In genomic region chr5:14696745-14697144, GRCm38 (mm10) we compare ENCODE assay signal across 36 mouse cellular contexts.
"Had no signal": no experiment of that assay in that cellular context is flagged by ENCODE, and none has a peak within 500 bp of the region (broad histone marks: within the 10 kb centered on the region; RNA-seq: fewer than 3 reads in every experiment).

No protein-coding gene starts in this region.

- H3K4me1 ChIP-seq: heart, embryonic 10.5 days; heart, embryonic 12.5 days; heart, embryonic 13.5 days; heart, embryonic 15.5 days; hindbrain, embryonic 10.5 days; hindbrain, embryonic 12.5 days; hindbrain, embryonic 13.5 days; hindbrain, embryonic 15.5 days; intestine, embryonic 15.5 days; kidney, embryonic 15.5 days had no signal

- H3K27ac ChIP-seq: heart, embryonic 10.5 days; heart, embryonic 13.5 days; heart, embryonic 15.5 days; hindbrain, embryonic 10.5 days; hindbrain, embryonic 12.5 days; hindbrain, embryonic 13.5 days; hindbrain, embryonic 14.5 days; hindbrain, embryonic 15.5 days; hindbrain, postnatal 0 days; intestine, embryonic 15.5 days; kidney, embryonic 15.5 days; kidney, postnatal 0 days; layer of hippocampus, adult 2 months; left cerebral cortex, adult 2 months had no signal

- DNase-seq: heart, postnatal 10 days; heart, postnatal 14 days; heart, postnatal 36 days; heart, postnatal 4 days; kidney, adult 11 months; kidney, adult 18-20 months; kidney, adult 2 months; kidney, adult 8-10 months; kidney, adult 9 months; kidney, postnatal 10 days; kidney, postnatal 14 days; kidney, postnatal 25 days; kidney, postnatal 36 days; kidney, postnatal 4 days; layer of hippocampus, adult 9-11 months; layer of hippocampus, postnatal 36 days had no signal

- H3K27me3 ChIP-seq: heart, embryonic 12.5 days; heart, embryonic 13.5 days; heart, embryonic 15.5 days; hindbrain, embryonic 12.5 days; hindbrain, embryonic 13.5 days; hindbrain, embryonic 15.5 days; intestine, embryonic 15.5 days; kidney, embryonic 15.5 days had no signal

- H3K4me2 ChIP-seq: heart, embryonic 11.5 days; heart, embryonic 12.5 days; heart, embryonic 13.5 days; heart, embryonic 15.5 days; hindbrain, embryonic 12.5 days; hindbrain, embryonic 13.5 days; hindbrain, embryonic 14.5 days; hindbrain, embryonic 15.5 days; intestine, embryonic 15.5 days; kidney, embryonic 15.5 days had no signal

- H3K9me3 ChIP-seq: heart, embryonic 10.5 days; heart, embryonic 12.5 days; heart, embryonic 13.5 days; heart, embryonic 15.5 days; hindbrain, embryonic 10.5 days; hindbrain, embryonic 12.5 days; hindbrain, embryonic 13.5 days; hindbrain, embryonic 15.5 days; intestine, embryonic 15.5 days; kidney, embryonic 15.5 days had no signal

- H3K36me3 ChIP-seq: heart, embryonic 10.5 days; heart, embryonic 12.5 days; heart, embryonic 13.5 days; heart, embryonic 15.5 days; hindbrain, embryonic 10.5 days; hindbrain, embryonic 12.5 days; hindbrain, embryonic 13.5 days; hindbrain, embryonic 15.5 days; intestine, embryonic 15.5 days; kidney, embryonic 15.5 days had no signal

- H3K9ac ChIP-seq: heart, embryonic 12.5 days; heart, embryonic 13.5 days; heart, embryonic 15.5 days; hindbrain, embryonic 12.5 days; hindbrain, embryonic 13.5 days; hindbrain, embryonic 14.5 days; hindbrain, embryonic 15.5 days; intestine, embryonic 15.5 days; kidney, embryonic 15.5 days had no signal

- ATAC-seq: hindbrain, embryonic 16.5 days; hindbrain, postnatal 0 days; inflammation-experienced regulatory T-cells, adult 6 months; intestine, embryonic 15.5 days; intestine, embryonic 16.5 days; intestine, postnatal 0 days had no signal

- H3K4me3 ChIP-seq: heart, embryonic 10.5 days; heart, embryonic 12.5 days; heart, embryonic 13.5 days; heart, embryonic 15.5 days; hindbrain, embryonic 10.5 days; hindbrain, embryonic 12.5 days; hindbrain, embryonic 13.5 days; hindbrain, embryonic 15.5 days; intestine, embryonic 15.5 days; kidney, embryonic 15.5 days; layer of hippocampus, adult 2 months; left cerebral cortex, adult 2 months had no signal
